Mouse (Mus musculus) urinary bladder, postnatal 14 days (tissue): ENCODE measurements at regions not wholly inside any gene's neighbourhood (a gene's known extent, or its start where the extent isn't known, plus 50 kb on each side); places are given as distances from the start of the nearest gene placed in this dataset.

Experiments
- DNase-seq: peaks from one replicate; pipeline ENCODE4 v3.0.0; 2021; ENCODE audit warnings: low spot score

DNA sequence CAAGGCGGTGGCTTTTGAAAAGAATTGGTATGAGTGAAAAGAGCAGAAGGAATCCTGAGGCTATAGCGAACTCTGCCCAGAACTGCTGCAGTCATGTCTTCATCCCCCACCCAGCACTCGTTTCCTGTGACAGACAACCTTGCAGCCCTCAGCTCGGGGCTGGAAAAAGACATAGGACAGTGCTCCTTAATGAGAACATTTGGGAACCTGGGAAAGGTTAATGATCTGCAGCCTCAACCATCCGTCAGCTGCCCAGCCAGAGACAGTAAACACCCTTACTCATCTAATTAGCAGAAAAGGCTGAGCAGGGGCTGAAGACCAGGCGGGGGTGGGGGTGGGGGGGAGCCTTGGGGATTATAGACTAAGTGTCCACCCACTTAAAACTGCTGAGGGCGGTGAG lies 76.3 kb upstream of the Arhgap36 start:
- DNase-seq: no peak

DNA sequence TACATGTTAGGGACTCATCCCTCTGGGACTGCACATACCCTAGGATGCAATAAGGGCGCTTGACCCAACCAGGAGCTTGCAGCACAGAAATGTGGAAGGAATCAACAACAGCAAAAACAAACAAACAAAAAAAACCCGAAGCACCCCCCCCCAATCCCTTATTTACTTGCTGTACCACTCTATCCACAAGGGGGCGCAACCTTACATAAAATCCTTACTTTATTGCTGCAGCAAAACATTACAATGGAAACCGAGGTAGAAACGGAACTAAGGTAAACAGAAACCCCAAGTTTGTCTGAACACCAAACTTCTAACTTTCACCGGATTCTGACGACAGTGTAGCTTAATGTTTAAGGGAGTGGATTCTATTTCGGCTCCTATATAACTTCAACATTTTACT lies 86.7 kb upstream of the Arhgap36 start:
- DNase-seq: peak; percentile 2

DNA sequence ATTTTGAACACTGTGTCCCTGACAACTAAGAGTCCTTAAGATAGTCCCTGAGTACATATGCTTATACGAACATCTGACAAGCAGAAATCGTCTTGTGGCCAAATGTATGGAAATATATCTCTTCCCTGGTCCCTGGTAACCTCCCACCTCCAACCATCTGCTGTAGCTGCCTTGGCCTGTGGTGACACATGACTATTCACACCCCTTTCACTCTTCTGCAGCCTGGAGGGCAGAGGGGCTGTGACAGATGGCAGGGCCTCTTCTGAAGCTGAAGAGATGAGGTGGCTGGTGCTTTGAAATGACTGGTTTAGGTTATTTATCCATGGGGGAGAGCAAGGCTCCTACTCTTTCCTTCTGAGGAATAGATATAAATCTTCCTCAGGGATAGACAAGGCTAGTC lies 82.3 kb upstream of the Enox2 start:
- DNase-seq: no peak

DNA sequence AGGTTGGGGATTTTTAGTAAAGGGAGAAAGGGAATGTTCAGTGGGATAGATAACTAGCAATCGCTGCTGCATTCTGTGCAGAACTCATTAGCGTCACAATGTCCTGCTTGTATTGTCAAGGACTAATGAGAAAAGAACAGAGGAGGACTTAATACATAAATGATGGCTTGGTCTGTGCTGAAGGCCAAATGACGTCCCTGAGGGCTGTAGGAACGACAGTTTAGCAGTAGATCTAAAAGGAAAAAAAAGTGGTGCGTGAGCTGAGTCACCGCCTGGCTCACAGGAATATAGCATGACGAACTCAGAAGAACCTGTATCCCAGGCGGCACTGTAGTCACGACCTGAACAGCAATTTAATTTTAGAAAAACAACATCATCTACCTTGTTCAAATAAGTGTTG lies 81.3 kb upstream of the Enox2 start:
- no peak for DNase-seq

DNA sequence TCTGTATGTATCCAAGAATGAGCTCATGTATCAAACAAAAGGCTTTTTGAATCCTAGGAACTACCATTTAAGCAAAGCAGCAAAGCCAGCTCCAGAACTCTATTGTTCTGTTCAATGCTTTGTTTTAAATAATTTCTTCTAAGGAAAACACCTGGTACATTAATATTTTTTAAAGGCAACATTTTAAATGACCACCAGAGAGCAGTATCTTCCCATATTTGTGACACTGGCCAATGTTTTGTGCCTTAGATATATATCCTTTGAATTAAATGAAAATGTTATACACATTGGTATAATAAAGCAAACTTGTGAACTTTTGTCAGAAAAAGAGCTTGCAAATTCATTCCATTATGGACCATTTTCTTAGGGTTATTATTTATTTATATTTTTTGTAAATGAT lies 58.4 kb upstream of the Enox2 start:
- DNase-seq: no peak
